Mouse (Mus musculus) hindbrain, embryonic 13.5 days (tissue): ENCODE results near the gene Cdk11b. TPM values are rescaled to one million over a fixed set of nuclear protein-coding genes. Genes with fewer than 3 reads are reported as not detected.
"Not testable (repeated sequence)": the region's sequence is repeated elsewhere in the genome, so short reads cannot be mapped to it uniquely, and the experiment has no call there.

Experiments used
- ATAC-seq: fragments of 200-750 bp; cut with Nextera tagmentation; 2 replicates; pipeline ENCODE4 v1.8.0; 2017; ENCODE audit warnings: moderate TSS enrichment; ENCODE audit not compliant: low FRiP score
- H3K27ac ChIP-seq: fragments of 300-500 bp; sonication (generic); 2 replicates; pipeline ENCODE4 v1.5.1; 2015; ENCODE audit warnings: inconsistent platforms, mild to moderate bottlenecking, moderate library complexity
- H3K27me3 ChIP-seq: fragments of 300-500 bp; sonication (generic); 2 replicates; pipeline ENCODE4 v1.6.1; 2015; ENCODE audit warnings: mild to moderate bottlenecking, inconsistent platforms
- H3K36me3 ChIP-seq: fragments of 300-500 bp; sonication (generic); 2 replicates; pipeline ENCODE4 v1.6.1; 2015; ENCODE audit warnings: mild to moderate bottlenecking, inconsistent platforms
- H3K4me1 ChIP-seq: fragments of 300-500 bp; sonication (generic); replicated peaks from 2 replicates; pipeline ENCODE4 v1.6.1; 2015; ENCODE audit warnings: inconsistent platforms
- H3K4me2 ChIP-seq: fragments of 300-500 bp; sonication (generic); 2 replicates; pipeline ENCODE4 v1.6.1; 2015; ENCODE audit warnings: inconsistent platforms, mild to moderate bottlenecking, moderate library complexity
- H3K4me3 ChIP-seq: fragments of 300-500 bp; sonication (generic); 2 replicates; pipeline ENCODE4 v1.5.1; 2015; ENCODE audit warnings: mild to moderate bottlenecking, inconsistent platforms
- H3K9ac ChIP-seq: fragments of 300-500 bp; sonication (generic); 2 replicates; pipeline ENCODE4 v1.6.1; 2015; ENCODE audit warnings: mild to moderate bottlenecking, inconsistent platforms
- H3K9me3 ChIP-seq: fragments of 300-500 bp; sonication (generic); 2 replicates; pipeline ENCODE4 v1.6.1; 2016; ENCODE audit warnings: inconsistent platforms
- WGBS: fragments of 180-500 bp; shearing (Covaris S2); methylation state at CpG from one replicate; pipeline ENCODE4 v1.1.7; 2015; 5-methylcytosine and 5-hydroxymethylcytosine counted together
- polyA plus RNA-seq: library from polyadenylated mRNA; unstranded; fragments of >200 nt; fragmentation: Nextera tagmentation; extraction: Ambion mirVana; gene quantifications from 2 replicates; pipeline ENCODE4 v1.2.1, GENCODE M21; 2015

Cdk11b gene
- polyA plus RNA-seq, 1 experiment from 2014 or later = 65.8 TPM

DNA sequence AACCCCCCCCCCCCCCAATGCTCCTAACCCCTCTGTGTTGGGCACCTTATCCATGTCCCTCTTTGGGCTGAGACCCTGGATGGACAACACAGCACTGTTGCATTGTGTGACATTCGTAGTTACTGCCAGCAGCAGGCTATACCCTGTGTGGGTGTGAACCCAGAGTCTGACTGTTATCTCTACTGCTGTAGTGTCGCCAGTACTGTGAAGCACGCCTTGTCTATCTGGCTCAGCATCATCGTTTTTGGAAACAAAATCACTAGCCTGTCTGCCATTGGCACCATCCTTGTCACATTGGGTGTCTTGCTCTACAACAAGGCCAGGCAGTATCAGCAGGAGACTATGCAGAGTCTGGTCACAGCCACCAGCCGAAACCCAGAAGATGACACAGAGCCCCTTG, 6.3 kb upstream of the Cdk11b start:
- Histone ChIP-seq H3K36me3 (peaks cover 82% of the 10 kb centered on the region), H3K9ac (no peak overlapping the region), H3K27ac (no peak overlapping the region), H3K4me3 (no peak overlapping the region), H3K4me2 (no peak overlapping the region), H3K4me1 (0 out of 2 replicates have a peak, but pooled peaks cover under 1% of the 10 kb centered on the region), H3K27me3 (no peaks in the 10 kb centered on the region), H3K9me3 (no peaks in the 10 kb centered on the region)
- 98% methylated on average over 5 of the region's 5 CpGs for WGBS
- no peak for ATAC-seq

DNA sequence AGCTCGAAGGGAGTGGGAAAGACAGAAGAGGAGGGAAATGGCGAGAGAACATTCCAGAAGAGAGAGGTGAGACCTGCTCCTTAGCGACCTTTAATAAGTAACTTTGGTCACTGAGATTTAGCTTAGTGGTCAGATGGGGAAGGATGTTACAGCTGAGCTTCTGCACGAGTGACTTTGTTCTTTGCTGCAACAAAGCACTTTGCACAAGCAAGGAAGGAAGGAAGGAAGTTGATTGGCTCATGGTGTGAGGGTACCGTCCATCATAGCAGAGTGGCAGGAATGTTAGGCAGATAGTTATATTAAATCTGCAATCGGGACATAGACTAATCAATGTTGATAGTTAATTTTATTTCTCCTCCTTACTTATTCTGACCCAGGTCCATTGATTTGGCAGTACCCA, 5.6 kb downstream of the Cdk11b start:
- no peak overlapping the region for H3K27ac ChIP-seq
- no peak for ATAC-seq
- 92% methylated on average over 6 of the region's 6 CpGs for WGBS
- peaks cover 3% of the 10 kb centered on the region for H3K4me1 ChIP-seq
- no peak overlapping the region for H3K4me2 ChIP-seq
- H3K9me3 ChIP-seq = no peaks in the 10 kb centered on the region
- no peak overlapping the region for H3K4me3 ChIP-seq
- peaks cover 77% of the 10 kb centered on the region for H3K36me3 ChIP-seq
- H3K27me3 ChIP-seq = no peaks in the 10 kb centered on the region
- no peak overlapping the region for H3K9ac ChIP-seq

DNA sequence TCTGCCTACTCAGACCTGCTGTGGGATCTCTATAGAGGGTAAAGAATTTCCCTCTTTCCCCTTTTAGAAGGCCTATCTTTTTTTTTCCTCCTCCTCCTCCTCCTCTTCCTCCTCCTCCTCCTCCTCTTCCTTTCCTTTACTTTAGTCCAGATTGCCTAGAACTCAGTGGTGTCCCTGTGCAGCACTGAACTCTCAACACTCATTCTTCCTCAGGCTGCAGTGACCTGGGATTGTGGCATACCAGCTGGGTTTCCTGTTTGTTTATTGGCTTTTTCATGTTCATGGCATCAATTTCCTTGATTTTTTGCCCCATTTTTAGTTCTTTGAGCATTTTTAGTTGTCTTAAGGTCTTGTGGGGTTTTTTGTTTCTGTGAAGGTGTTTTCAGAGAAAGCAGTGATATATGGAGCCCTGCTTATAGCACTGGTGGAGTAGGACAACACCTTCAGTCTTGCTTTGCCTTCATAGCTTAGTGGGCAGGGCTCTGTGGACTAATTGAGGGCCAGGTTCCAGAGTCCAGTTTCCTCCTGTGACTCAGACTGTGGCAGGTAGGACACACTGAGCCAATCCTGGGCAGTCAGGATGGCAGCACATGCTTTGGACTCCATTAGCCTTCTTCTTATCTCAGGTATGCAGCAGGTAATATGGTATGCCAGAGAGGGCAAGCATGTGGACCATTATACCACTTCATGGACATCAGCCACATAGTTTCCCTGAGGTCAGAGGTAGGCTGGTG, 11.3 kb downstream of the Cdk11b start:
- Histone ChIP-seq H3K36me3 (peaks cover 92% of the 10 kb centered on the region), H3K4me3 (no peak overlapping the region), H3K9ac (no peak overlapping the region), H3K4me1 (no peaks in the 10 kb centered on the region), H3K4me2 (no peak overlapping the region), H3K27me3 (no peaks in the 10 kb centered on the region), H3K27ac (no peak overlapping the region), H3K9me3 (no peaks in the 10 kb centered on the region)
- ATAC-seq = no peak

DNA sequence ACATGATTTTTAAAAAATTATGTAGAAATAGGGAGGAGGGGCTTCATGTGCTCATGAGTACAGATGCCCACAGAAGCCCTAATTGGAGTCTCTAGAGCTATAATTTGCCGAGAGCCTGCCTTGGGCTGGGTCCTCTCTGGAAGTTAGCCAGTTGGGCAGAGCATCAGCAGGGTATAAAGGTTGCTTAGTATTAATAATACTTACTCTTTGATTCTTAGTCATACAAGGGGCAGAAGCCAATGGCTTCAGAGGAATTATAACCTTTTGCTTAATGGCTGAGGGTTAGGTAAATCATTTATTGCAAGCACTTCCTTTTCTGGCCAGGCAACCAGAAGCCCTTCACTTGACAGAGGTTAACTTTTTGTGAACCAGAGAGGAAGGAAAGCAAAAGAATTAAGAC, 18.9 kb downstream of the Cdk11b start:
- 94% methylated on average over 1 of the region's 1 CpGs for WGBS
- no peaks in the 10 kb centered on the region for H3K9me3 ChIP-seq
- no peak for ATAC-seq
- no peaks in the 10 kb centered on the region for H3K4me1 ChIP-seq
- H3K27me3 ChIP-seq = no peaks in the 10 kb centered on the region
- no peak overlapping the region for H3K4me3 ChIP-seq
- no peak overlapping the region for H3K27ac ChIP-seq
- no peak overlapping the region for H3K4me2 ChIP-seq
- H3K9ac ChIP-seq = no peak overlapping the region
- peaks cover 86% of the 10 kb centered on the region for H3K36me3 ChIP-seq

DNA sequence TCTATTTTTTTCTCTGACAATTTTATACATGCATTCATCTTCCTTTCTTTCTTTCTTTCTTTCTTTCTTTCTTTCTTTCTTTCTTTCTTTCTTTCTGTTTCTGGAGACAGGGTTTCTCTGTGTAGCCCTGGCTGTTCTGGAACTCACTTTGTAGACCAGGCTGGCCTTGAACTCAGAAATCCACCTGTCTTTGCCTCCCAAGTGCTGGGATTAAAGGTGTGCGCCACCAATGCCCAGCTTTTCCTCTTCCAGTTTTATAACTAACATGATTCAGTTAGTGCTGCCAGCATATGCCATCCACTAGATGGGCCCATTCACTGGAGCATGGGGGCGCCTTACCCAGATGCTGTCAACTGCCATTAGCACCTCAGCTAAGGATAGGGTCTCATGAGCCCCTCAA, 20.7 kb downstream of the Cdk11b start, which contains the start of gene Gm10563:
Gene Gm10563, minus strand, starts transcription at position 101 of the 400 bp plus-strand sequence.
- not testable (repeated sequence) for ATAC-seq, H3K27ac ChIP-seq
- 97% methylated on average over 2 of the region's 2 CpGs for WGBS

DNA sequence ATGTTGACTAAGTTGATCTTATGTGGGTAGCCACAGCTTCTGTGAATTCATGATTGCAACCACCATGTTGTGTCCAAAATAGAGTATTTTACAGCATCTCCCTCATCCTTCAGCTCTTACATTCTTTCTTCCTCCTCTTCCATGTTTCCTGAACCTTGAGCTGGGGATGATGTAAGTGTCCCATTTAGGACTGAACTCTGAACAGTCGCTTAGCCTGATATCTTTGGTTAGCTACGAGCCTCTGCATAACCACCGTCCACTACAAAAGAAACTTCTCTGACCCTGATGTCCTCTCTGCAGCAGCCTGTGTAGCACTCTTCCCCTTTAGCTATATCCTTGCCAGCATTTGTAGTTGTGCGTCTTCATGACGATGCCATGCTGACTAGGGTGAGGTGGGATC, 21.1 kb downstream of the Cdk11b start:
- H3K36me3 ChIP-seq = peaks cover 89% of the 10 kb centered on the region
- H3K4me2 ChIP-seq = no peak overlapping the region
- H3K9ac ChIP-seq = no peak overlapping the region
- H3K4me1 ChIP-seq = no peaks in the 10 kb centered on the region
- H3K27ac ChIP-seq = no peak overlapping the region
- WGBS = 96% methylated on average over 5 of the region's 5 CpGs
- ATAC-seq = no peak
- H3K9me3 ChIP-seq = no peaks in the 10 kb centered on the region
- peaks cover 9% of the 10 kb centered on the region for H3K27me3 ChIP-seq
- no peak overlapping the region for H3K4me3 ChIP-seq

More for the DNA sequence above, 20.7 kb downstream of the Cdk11b start, which contains the start of gene Gm10563:
- not testable (repeated sequence) for H3K4me2 ChIP-seq, H3K4me3 ChIP-seq, H3K9me3 ChIP-seq, H3K4me1 ChIP-seq, H3K27me3 ChIP-seq, H3K9ac ChIP-seq
- peaks cover 89% of the 10 kb centered on the region for H3K36me3 ChIP-seq

DNA sequence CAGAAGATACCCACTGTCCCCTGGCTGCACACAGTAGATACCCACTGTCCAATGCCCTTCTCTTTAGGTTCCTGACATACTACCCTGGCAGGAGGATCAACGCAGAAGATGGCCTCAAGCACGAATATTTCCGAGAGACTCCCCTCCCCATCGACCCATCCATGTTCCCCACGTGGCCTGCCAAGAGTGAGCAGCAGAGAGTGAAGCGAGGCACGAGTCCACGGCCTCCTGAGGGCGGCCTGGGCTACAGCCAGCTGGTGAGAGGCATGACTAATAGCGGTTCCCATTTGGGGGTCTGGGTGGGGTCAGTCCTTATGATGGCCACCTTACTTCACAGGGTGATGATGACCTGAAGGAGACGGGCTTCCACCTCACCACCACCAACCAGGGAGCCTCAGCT, 24.7 kb downstream of the Cdk11b start:
- H3K4me2 ChIP-seq = no peak overlapping the region
- H3K4me1 ChIP-seq = peaks cover 22% of the 10 kb centered on the region
- no peak overlapping the region for H3K27ac ChIP-seq
- peaks cover 45% of the 10 kb centered on the region for H3K27me3 ChIP-seq
- H3K9ac ChIP-seq = no peak overlapping the region
- WGBS = 92% methylated on average over 11 of the region's 11 CpGs
- ATAC-seq = no peak
- no peaks in the 10 kb centered on the region for H3K9me3 ChIP-seq
- no peak overlapping the region for H3K4me3 ChIP-seq
- peaks cover 68% of the 10 kb centered on the region for H3K36me3 ChIP-seq

DNA sequence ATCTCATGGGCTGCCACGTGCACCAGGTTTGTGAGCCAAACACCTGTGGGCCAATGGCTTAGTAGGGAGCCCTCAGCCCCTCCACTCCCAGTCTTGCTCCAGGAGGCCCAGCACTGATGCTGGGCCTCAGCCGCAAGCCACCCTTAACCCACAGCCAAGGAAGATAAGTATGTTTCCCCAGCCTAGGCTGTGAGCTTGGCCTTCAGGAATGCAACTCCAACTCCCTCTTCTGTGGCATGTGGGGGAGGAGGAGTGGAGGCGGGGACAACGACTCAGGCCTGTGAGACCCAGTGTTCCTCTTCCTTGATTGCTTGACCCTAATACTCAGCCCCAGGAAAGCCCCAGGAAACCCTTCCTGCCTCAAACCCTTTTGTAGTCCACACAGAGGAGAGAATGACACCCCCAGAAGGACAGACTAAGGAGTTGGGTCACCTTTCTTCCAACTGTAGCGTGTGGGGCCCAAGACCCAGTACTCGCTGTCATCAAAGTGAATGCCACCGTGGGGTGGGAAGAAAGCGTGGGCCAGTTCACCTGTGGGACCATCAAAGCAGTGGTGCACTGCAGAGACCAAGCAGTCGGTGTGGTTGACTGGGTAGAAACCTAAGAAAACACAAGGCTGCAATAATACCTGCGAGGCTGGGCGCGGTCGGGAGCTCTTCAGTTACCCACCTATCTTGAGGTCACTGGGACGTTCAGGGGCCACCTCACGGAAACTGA, 27.1 kb downstream of the Cdk11b start:
- no peak overlapping the region for H3K4me2 ChIP-seq
- no peak overlapping the region for H3K9ac ChIP-seq
- H3K4me3 ChIP-seq = no peak overlapping the region
- WGBS = 70% methylated on average over 15 of the region's 15 CpGs
- ATAC-seq = no peak
- H3K27ac ChIP-seq = no peak overlapping the region
- H3K27me3 ChIP-seq = peaks cover 69% of the 10 kb centered on the region
- peaks cover 70% of the 10 kb centered on the region for H3K36me3 ChIP-seq
- H3K4me1 ChIP-seq = peaks cover 34% of the 10 kb centered on the region
- no peaks in the 10 kb centered on the region for H3K9me3 ChIP-seq

DNA sequence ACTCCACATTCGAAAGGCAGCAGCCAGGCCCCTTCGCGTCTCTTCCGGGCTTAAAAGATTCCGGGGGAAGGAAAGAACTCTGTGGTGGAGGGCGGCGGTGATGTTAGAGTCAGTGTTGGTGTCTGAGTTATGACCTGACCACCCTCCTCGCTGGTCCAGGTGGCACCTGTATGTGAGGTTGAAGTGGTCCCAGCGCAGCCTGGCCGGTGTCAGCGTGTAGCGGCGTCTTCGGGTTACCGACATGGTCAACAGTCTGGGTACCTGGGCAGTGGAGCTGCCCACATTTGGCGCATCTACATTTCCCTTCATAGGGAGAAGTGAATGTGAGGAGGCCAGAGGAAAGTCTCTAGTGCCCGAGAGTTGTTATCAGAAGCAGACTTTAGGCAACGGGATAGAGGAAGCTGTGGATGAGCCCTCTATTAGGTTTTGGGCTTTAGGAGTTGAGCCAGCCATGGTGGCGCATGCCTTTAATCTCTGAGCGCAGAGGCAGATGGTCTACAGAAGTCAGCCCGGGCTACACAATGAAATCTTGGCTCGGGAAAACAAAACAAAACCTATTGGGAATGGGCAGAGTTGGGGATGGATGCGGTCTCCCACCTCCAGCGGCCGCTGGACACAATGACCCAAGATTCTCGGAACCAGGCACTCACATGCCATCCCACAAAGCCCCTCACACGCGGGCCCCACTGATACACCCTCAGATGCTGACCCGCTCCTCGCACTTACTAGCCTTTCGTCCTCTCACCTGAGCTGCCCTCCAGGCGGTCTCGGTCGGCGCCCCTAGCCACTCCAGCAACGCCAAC, 27.8 kb downstream of the Cdk11b start:
- no peak for ATAC-seq
- WGBS = 24% methylated on average over 36 of the region's 36 CpGs

DNA sequence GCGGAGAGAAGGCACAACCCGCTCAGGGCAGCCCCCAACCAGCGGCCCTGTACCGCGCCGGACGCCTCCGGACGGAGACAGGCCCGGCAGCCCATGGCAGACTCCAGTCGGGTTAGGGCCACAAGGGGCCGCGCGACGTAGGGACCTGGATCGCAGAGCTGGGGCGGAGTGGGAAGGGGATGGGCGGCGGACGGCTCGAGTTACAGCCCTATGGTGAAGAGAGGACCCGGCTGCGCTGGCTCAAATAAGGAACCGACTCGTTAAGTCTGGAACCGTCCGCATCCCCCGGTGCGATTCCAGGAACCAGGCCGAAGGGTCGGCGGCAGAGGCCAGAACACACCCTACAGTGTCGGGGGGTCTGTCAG, 28.4 kb downstream of the Cdk11b start, which contains the start of gene Mmp23:
Gene Mmp23, minus strand, starts transcription at position 299 of the 365 bp plus-strand sequence.
- Histone ChIP-seq H3K27me3 (peaks cover 73% of the 10 kb centered on the region), H3K4me2 (peak within 1 kb of the TSS; percentile 66), H3K27ac (no peak within 1 kb of the TSS), H3K9me3 (no peaks in the 10 kb centered on the region), H3K4me1 (peaks cover 34% of the 10 kb centered on the region), H3K9ac (peak within 1 kb of the TSS; percentile 71), H3K36me3 (peaks cover 71% of the 10 kb centered on the region), H3K4me3 (peak within 1 kb of the TSS; percentile 35)
- peak; percentile 41; the same call in 1 of the 2 replicates for ATAC-seq
- under 1% methylated on average over 33 of the region's 33 CpGs for WGBS

More for the DNA sequence above, 27.8 kb downstream of the Cdk11b start:
- H3K9ac ChIP-seq = peak overlapping the region; percentile 71
- no peak overlapping the region for H3K27ac ChIP-seq
- peak overlapping the region; percentile 35 for H3K4me3 ChIP-seq
- peaks cover 34% of the 10 kb centered on the region for H3K4me1 ChIP-seq
- peaks cover 73% of the 10 kb centered on the region for H3K27me3 ChIP-seq
- H3K36me3 ChIP-seq = peaks cover 72% of the 10 kb centered on the region
- H3K4me2 ChIP-seq = peak overlapping the region; percentile 66
- H3K9me3 ChIP-seq = no peaks in the 10 kb centered on the region

DNA sequence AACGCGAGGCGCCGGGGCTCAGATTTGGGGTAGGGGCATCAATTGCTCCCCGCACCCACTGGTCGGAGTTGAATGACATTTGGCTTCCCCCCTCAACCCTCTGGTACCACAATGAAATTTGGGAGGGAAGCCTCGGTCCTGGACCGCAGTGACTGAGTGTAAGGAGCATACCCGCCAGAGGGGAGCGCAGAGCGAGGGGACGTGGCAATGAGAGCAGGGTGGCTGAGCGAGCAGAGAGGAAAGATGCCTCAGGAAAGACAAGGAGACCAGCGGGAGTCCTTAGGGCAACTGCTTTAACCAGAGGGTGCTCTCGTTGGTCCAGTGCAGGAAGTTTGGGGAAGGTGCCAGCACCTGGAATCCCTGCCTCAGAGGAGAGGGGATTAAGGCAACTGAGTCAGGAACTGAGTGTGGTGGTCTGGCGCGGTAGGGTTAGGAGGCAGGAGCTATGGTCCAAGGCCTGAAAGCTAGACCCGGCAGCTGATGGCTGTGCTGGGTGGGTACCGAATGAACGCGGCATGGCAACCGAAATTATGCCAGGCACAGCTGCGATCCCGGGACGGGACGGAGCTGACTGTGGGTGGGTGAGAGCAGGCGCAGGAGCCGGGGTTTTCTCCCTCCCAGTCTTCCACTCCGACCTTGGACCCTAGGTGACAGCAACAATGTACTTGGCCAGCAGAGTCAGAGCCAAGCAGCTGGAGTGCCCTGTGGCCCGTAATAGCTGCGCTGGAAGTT, 29.0 kb downstream of the Cdk11b start:
- Histone ChIP-seq H3K4me1 (peaks cover 34% of the 10 kb centered on the region), H3K36me3 (peaks cover 71% of the 10 kb centered on the region), H3K4me2 (peak overlapping the region; percentile 66), H3K4me3 (peak overlapping the region; percentile 35), H3K27me3 (peaks cover 73% of the 10 kb centered on the region), H3K9me3 (no peaks in the 10 kb centered on the region), H3K27ac (no peak overlapping the region), H3K9ac (peak overlapping the region; percentile 71)
- no peak for ATAC-seq
- 2% methylated on average over 31 of the region's 31 CpGs for WGBS

DNA sequence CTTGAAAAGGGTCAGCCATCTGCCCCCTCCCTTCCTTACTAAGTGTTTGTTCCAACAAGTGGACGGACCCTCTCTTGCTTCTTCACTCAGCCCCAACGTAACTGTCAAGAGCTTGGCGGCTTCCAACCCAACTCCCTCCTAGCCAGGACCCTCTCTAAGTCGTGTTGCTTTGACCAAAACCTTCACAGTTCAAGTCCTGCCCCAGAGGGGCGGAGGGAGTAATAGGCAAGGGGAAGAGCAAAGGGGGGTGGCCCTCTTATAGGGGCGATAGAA, 29.5 kb downstream of the Cdk11b start:
- ATAC-seq = no peak
- WGBS = 3% methylated on average over 6 of the region's 6 CpGs
- H3K36me3 ChIP-seq = peaks cover 71% of the 10 kb centered on the region

More for the DNA sequence above, 29.5 kb downstream of the Cdk11b start:
- Histone ChIP-seq H3K4me3 (peak overlapping the region; percentile 35), H3K9ac (peak overlapping the region; percentile 71; the same call in 1 of the 2 replicates), H3K4me2 (peak overlapping the region; percentile 66), H3K27me3 (peaks cover 73% of the 10 kb centered on the region), H3K27ac (no peak overlapping the region), H3K9me3 (no peaks in the 10 kb centered on the region), H3K4me1 (peaks cover 34% of the 10 kb centered on the region)
